Mouse (Mus musculus) monocyte, adult 2 months (primary cell): Measurements from ENCODE around the gene Ces1b.
A peak's percentile ranks its signal among the peaks of the same experiment; 100 is the strongest.

ENCODE experiments used
- DNase-seq, 2 experiments: peaks; one replicate each; pipeline ENCODE4 v3.0.0; 2022; ENCODE audit warnings: low spot score in 2 of 2, low read depth in 1 of 2

The Ces1b gene

DNA sequence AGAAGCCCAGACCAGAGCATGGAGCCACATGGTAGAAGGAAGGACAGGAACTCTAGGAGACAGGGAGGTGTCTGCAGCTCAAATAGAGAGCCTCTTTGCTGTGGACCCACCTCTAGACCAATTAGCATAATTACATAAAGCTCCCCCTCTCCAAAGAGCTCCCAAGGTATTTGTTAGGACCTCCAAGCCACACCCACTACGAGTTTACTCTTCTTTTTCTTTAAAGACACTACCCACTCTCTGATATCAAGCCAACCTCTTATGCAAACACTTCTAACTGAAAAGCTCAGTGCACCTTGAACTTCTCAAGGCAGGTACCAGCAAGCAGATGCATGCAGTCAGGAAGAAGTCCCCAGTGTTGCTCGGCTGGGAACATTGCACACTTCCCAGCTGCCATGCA is at the start of gene Ces1b:
Gene Ces1b (minus strand): TSS at position 131 of the 400 bp plus-strand sequence.
- DNase-seq, result no peak

DNA sequence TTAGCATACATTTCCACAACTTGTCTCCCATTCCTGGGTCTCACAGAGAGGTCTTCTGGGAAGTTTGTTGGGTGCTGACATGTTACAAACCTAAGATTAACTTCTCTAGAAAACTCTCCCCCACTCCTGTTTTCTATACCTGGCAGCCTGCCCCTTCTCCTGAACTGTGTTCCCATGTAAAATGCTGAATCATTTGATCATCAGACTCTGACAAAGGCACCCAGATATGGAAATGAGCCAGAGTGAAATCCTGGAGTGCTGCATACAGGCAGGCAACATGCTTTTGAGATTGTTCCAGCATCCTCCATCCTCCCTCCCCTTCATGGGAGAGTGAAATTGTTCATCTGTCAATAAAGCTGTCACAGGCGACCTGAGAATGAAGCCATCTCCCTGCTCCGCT is 46.7 kb upstream of the Ces1b start:
- no peak for DNase-seq

DNA sequence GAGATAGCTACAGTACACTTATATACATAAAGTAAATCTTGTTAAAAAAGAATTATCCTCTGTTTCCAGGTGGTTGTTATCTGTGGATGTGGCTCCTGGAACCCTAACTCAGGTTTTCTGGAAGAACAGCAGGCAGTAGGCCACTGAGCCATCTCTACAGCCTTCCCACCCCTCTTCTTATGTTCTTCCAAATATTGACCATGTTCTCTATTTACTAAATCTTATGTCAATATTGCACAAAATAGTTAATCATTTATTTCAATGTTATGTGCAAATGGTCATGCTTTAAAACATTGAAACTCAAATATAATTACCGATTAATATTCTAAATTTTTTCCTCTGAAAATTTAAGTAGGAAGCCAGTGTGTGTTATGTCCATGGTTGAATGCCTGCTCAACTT is 42.2 kb upstream of the Ces1b start:
- DNase-seq, result no peak

DNA sequence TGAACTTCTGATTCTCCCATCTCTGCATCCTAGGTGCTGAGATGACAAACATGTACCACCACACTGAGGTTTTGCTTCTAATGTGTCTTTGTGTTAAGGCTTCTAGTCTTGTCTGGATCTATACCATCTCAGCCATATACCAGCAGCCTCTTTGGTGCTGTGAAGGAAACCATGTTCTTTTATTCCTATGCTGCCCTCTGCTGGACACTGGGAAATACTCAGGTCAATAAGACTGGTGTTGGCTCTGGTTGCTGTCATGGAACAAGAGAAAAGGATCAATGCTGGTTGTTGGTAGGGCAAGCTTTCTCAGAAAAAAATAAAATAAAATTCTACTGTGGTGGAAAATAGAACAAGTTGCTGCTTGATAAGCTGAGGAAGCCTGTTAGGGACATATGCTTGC is 15.6 kb upstream of the Ces1b start:
- no peak for DNase-seq

DNA sequence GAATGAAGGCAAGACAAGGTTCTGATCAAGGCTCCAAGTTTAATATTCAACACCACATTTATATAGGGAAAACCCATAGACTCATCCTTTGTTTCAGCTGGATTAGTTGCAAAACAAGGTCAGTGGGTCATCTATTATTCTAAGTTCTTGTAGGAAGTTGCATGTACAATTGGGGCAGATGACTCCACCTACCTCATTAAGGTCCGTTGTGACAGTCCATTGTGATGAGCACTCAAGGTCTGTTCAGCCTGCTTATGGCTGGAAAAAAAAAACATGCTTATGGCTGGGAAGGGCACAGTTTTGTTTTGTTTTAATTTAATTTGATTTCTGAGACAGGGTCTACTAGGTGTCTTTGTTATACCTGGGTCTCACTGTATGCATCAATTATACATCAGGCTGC is 11.5 kb upstream of the Ces1b start:
- DNase-seq, result no peak

DNA sequence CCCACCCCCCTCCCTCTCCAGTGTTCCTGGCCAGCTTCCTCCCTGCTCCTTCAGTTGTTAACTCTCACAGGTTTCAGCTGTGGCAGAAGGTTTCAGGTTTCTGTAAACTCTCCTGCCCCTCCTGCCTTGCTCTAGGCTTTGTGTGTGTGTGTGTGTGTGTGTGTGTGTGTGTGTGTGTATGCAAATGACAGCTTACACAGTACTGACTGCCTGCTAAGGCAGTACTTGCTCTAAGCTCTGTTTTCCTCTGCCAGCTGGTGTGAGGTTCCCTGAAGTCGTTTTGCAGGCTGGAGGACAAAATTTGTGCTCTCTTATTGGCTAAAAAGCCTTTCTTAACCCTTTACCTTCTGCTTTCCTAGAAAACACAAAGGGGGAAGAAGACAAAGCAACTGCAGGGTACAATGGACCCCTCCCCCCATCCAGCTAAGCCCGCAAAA is 8.9 kb upstream of the Ces1b start:
- no peak for DNase-seq

DNA sequence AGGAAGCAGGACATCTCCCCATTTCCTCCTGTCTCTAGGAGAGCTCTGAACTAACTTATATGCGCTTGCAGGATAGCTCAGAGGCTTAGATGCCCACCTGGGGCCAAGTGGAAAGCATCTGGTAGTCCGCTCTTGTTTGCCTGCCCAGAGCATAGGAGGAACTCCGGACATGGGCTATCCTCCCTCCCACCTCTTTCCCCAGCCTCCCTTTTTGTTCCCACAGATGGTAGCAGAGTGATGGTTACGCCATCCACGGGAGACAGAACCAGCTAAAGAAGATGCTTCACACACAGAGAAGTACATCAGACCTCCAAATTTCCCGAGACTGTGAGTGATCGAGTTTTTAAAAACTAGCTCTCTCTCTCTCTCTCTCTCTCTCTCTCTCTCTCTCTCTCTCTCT is 8.4 kb upstream of the Ces1b start:
- no peak for DNase-seq

DNA sequence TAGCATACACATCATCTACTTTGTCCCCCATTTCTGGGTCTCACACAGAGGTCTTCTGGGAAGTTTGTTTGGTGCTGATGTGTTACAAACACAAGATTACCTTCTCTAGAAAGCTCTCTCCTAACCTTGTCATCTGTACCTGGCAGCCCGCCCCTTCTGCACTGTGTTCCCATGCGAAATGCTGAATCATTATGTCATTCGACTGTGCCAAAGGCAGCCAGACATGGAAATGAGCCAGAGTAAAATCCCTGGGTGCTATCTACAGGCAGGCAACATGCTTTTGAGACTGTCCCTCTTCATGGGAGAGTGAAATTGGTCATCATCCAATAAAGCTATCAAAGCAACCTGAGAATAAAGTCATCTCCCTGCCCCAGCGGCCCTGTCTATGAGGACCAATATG is 4.6 kb downstream of the Ces1b start:
- DNase-seq, result no peak

DNA sequence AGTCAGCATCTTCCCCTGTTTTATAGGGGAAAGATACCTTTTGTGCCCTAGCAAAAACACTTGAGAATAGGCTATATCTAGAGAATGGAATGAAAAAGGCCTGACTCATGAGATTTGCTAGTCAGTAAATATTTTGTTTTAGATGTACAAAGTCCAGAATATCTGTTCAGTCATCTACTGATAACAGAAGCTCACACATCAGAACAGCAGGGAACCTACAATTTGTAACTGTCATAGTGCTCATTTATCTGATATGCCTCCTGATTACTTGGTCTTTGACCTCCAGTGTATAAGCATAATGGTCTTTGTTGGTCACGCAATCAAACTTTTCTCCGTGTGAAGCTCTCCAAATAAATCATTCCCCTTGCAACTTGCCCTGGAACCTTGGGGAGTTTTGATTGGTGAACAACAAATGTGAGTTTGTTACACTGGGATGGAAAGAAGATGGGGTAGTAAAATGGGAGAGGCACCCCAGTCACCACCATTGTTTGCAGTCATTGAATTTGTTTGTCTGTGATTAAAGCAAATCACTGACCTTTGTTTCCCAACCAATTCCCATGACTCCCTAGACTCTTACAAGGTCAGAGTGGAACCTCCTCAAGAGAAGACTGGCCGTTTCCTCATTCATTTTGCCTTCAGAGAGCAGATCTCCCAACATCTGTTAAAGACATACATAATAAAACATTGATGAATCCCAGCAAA is 16.2 kb downstream of the Ces1b start:
- no peak for DNase-seq

DNA sequence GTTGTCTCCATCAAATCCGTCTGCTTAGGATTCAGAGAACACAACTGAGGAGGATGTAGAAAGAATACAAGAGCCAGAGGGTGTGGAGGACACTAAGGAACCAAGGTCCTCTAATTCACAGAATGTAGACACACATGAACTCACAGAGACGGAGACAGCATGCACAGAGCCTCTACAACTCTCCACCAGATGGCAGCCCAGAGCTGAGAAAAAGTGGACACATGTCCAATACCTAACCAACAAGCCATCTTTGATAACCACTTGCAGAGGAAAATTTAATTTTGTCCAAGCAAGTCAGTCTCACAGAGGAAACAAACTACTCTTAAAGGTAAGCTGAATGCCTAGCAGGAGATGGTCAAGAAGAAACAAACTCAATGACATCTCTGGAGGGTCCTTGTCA is 20.6 kb downstream of the Ces1b start:
- DNase-seq, result no peak

DNA sequence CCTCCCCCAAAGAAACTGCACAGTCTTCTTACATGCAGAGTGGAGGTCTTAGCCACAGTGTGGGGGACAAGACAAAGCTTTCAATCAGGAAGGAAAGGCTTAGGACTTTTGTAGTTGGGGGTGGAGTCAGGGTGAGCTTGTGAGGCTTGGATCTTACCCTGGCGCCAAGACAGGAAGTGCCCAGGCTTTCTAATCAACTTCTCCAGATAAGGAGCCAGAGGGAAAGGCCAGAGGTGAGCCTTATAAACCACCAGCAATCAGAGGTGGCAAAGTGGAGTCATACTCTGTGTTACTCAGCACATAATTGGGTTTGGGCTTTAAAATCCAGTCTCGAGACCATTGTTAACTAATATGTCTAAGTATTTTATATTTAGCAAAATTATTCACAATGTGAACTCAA is 24.6 kb downstream of the Ces1b start:
- DNase-seq, result no peak

DNA sequence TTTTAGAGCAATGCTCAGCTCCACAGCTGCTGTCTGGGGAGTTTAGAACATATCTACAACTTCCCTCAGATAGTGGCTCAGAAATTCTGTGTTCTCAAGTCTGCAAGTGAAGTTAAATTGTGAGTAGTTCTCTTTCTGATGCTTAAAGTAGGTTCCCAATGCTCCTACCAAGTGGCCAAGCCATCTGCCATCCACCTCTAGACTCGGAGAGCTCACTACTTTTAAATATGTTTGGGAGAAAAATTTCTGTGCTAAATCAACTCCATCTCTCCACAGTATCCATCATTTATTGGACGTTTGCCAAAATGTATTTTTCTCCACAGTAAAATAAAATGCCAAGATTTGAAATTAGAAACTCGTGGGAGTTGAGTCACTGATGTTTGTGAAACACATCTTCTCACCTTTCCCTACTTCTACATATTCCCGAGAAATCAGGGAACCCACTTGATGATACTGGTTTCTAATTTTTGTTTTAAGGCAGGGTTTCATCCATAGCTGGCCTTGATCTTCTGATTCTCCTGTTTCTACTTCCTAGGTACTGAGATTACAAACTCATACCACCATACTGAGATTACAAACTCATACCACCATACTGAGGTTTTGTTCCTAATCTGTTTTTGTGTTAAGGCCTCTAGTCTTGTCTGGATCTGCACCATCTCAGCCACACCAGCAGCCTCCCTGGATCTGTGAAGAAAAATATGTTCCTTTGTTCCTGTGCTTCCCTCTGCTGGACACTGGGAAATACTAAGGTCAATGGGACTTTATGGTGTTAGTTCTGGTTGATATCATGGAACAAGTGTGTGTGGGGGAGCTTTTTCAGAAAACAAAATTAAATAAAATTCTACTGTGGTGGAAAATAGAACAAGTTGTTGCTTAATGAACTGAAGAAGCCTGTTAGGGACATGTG is 31.1 kb downstream of the Ces1b start:
- DNase-seq, result no peak

DNA sequence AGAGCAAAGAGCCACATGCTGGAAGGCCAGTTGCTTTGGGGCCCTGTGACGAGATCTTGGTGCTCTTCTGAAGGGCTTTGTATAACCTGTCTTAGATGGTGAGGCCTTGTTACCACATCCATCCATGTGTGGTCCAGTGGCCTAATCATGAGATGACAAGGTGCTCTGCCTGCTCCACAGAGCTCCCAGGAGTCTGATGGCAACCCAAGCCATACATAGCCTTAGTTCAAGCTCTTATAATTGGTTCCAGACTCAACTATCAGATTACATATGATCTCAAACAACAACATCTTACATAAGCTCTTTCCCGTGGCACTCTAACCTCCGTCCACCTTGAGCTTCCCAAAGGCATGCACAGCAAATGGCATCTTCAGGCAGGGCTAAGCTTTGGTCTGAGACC is 31.7 kb downstream of the Ces1b start, which contains the start of gene Ces1a:
Gene Ces1a (minus strand): TSS at position 101 of the 400 bp plus-strand sequence.
- no peak for DNase-seq

DNA sequence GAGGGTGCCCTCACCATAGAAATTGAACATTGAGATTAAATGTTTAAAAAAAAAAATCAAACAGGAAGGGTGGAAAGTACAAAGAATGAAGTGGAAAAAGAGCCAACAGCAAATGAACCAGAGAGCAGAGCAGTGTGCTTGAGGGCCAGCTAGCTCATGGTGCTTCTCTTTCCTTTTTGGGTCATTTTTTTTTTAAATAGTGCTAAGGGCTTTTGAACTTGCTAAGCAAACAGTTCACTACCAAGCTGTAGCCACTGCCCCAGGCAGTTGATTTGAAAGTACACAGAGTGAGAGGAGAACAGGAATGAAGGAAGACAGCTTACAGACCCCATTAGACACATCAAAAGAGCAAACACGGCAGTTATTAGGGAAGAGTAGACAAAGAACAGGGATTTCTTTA is 36.7 kb downstream of the Ces1b start:
- DNase-seq, result no peak

DNA sequence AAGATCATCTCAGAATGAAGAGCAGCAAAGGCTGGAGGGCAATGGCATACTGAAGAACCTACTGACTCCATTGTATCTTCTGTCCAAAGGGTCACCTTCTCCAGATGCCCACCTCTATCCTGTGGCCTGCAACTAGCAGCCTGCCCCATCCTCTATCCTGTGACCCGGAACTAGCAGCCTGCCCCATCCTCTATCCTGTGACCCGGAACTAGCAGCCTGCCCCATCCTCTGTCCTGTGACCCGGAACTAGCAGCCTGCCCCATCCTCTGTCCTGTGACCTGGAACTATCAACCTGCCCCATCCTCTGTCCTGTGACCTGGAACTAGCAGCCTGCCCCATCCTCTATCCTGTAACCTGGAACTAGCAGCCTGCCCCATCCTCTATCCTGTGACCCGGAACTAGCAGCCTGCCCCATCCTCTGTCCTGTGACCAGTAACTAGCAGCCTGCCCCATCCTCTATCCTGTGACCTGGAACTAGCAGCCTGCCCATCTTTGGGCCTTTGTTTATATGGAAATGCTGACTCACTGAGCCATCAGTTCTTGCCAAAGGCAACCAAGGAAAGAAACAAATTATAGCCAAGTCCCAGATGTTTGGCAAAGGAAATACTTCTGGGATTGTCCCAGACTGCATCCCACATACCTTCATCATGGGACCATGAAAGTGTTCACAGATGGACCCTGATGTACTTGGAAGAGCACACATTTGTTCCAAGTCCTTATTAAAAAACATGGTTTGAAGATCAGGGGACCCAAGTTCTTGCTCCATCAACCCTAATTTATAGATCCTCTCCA is 38.8 kb downstream of the Ces1b start:
- no peak for DNase-seq

DNA sequence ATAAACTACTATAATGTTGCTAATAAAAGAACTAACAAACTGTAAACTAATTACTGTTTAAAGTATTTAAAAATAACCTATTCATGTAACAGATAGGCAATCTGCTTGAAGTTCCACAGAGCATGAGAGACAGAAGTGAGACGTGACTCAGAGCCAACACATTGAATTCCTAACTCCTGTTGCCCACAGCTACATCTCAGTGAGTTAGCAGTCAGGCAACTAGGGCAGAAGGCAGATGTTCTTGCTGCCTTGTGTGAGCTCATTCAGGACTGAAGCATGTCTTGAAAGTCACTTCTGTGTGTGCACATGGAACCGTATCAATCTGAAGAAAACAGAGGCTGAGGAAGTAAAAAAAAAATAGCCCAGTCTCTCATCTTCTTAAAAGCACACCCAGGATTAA is 39.6 kb downstream of the Ces1b start:
- DNase-seq, result no peak

DNA sequence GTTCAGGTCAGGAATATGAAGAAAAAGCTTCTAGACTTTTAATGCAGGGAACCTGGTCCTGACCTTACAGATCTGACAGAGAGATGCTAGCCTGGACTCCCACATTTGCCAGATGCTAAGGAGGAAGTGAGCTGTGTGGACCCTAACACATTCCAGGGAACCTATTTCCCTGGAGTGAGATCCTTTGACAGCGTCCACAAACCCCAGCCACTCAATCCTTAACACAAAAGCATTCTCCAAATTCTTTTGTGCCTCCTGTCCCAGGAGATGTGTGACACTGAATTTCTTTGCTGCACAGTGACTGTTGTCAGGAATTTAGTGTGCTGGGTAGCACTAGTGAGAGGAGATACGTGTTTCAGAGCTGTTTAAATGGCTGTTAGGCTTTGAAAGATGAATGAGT is 41.0 kb downstream of the Ces1b start:
- no peak for DNase-seq

DNA sequence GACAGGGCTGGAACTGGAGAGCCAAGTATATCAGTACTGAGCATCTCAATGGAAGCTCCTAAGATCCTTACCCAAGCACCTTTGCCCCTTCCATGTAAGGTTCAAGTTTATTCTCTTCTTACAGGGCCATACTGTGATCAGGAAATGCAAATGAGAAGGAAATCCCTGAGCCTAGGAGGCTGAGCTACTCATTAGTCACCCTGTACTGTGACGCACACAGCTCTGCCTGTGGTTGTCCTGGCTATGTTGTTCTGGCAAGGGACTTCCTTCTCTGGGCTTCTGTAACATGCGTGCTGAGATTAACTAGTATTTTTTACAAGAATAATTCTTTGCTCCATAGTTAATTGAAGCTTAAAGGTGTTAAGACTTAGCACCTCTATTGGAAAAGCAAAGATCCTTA is 49.2 kb downstream of the Ces1b start:
- no peak for DNase-seq

DNA sequence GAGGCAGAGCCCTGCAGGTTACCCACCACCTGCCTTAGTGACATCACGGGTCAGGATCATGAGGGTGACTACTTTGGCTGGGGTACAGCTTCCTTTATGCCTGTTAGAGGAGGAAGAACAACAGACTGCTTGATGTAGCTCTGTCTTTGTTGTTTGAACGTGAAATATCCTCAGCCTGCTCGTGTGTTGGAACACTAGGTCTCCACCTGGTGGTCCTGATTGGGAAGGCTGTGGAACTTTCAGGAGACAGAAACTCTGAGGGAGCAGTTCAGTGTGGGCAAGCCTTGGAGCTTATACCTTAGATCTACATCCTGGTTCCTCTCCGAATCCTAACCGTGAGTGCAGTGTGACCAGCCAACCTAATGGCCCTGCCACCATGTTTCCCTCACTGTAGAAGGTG is 58.1 kb downstream of the Ces1b start:
- no peak for DNase-seq

DNA sequence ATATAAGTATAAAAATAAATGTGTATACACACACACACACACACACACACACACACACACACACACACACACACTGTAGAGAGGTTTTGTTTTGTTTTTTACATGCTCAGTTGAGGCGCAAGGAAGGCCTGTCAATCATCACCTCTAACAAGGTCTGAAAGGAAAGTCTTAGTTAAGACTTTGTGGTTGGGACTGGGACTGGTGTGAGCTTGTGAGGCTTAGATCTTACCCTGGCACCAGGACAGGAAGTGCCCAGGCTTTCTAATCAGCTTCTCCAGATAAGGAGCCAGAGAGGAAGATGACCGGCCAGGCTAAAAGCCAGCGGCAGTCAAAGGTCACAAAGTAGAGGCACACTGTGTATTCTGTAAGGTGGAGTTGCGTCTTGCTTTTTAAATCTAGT is 65.5 kb downstream of the Ces1b start:
- DNase-seq, result no peak

DNA sequence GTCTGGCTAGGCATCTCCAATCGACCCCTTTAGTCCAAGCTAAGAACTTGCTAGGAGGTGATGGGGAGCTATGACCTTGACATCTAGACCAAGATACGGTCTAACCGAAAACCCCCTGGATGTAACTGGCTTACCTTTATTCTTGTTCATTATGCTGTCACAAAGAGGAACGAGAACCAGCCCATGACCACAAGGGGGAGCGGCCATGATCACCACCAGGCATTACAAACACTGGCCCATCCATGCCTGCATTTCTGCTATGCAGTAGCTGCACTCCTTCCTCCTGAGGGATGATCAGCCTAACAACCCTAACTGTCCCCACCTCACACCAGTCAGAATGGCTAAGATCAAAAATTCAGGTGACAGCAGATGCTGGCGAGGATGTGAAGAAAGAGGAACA is 67.6 kb downstream of the Ces1b start:
- DNase-seq, result no peak

DNA sequence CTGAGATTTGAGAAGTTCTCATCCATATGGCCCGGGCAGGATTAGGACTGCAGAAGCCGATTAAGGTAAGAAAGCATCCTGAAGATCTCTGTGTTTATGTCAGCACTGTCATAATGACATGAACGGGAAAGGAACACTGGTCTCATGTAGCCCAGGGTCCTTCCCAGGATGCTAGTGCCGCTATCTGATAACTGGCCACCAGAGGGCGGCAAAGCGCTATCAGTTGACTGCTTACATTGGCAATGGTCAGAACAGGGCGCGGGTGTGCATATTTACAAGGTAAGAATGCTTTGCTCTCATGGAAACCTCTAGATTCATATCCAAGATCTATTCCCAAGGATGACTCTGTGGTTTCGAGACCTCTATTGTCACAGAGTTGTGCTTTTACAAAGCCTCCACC is 68.4 kb downstream of the Ces1b start:
- peak in 1 of 2 experiments; percentile 32 for DNase-seq
